ENCODE assay signal across 40 mouse cellular contexts in the genomic region with DNA sequence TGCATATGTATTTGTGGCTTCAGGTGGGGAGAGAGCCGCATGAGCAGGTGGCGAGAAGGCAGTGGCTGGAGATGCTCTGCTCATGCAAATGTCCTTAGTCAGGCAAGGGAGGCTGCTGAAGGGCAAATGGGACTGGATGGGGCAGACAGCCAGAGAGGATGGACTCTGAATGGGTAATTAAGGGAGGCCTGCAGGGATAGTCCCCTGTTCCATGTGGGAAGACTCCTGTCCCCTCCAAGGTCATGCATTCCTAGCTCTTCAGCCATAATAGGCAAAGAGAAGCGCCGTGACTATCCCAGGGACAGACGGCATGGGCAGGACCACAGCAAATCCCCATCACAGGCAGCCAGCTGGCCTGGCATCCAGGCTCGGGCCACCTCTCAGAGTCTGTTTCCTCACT. TPM values are rescaled to one million over a fixed set of nuclear protein-coding genes. Genes with fewer than 3 reads are reported as not detected.
"Had no signal": no experiment of that assay in that cellular context is flagged by ENCODE, and none has a peak within 500 bp of the region (broad histone marks: within the 10 kb centered on the region; RNA-seq: fewer than 3 reads in every experiment).

No protein-coding gene starts in this region.

- H3K27me3 ChIP-seq: intestine, embryonic 15.5 days; limb, embryonic 15.5 days; liver, embryonic 12.5 days had no signal

- H3K9me3 ChIP-seq: heart, embryonic 10.5 days; heart, embryonic 12.5 days; hindbrain, embryonic 12.5 days; intestine, embryonic 15.5 days; limb, embryonic 13.5 days; limb, embryonic 15.5 days; liver, embryonic 12.5 days had no signal

- DNase-seq: gastrocnemius, adult 2 months; gastrocnemius, postnatal 10 days; gastrocnemius, postnatal 25 days; heart, adult 18-20 months; heart, postnatal 10 days; heart, postnatal 4 days; kidney, adult 18-20 months; kidney, adult 8-10 months; kidney, postnatal 14 days; kidney, postnatal 36 days; layer of hippocampus, adult 9-11 months; layer of hippocampus, postnatal 36 days had no signal

- H3K4me2 ChIP-seq: heart, embryonic 12.5 days; hindbrain, embryonic 12.5 days; hindbrain, embryonic 14.5 days; intestine, embryonic 15.5 days; limb, embryonic 13.5 days; limb, embryonic 15.5 days; liver, embryonic 12.5 days had no signal

- ATAC-seq: inflammation-experienced regulatory T-cells, adult 6 months; intestine, embryonic 15.5 days; intestine, postnatal 0 days; liver, embryonic 12.5 days had no signal

- H3K4me1 ChIP-seq: heart, embryonic 10.5 days; heart, embryonic 12.5 days; intestine, embryonic 15.5 days; limb, embryonic 15.5 days; liver, embryonic 12.5 days had no signal

- H3K4me3 ChIP-seq: gastrocnemius, adult 2 months; heart, embryonic 10.5 days; heart, embryonic 12.5 days; hindbrain, embryonic 12.5 days; intestine, embryonic 15.5 days; limb, embryonic 13.5 days; limb, embryonic 15.5 days; liver, embryonic 12.5 days had no signal

- H3K36me3 ChIP-seq: heart, embryonic 10.5 days; heart, embryonic 12.5 days; hindbrain, embryonic 12.5 days; intestine, embryonic 15.5 days; limb, embryonic 13.5 days; limb, embryonic 15.5 days; liver, embryonic 12.5 days had no signal

- H3K9ac ChIP-seq: heart, embryonic 12.5 days; hindbrain, embryonic 12.5 days; hindbrain, embryonic 14.5 days; intestine, embryonic 15.5 days; limb, embryonic 13.5 days; limb, embryonic 15.5 days; liver, embryonic 12.5 days; liver, embryonic 14.5 days had no signal

- H3K27ac ChIP-seq: gastrocnemius, adult 2 months; heart, embryonic 10.5 days; hindbrain, embryonic 12.5 days; hindbrain, embryonic 14.5 days; intestine, embryonic 15.5 days; kidney, postnatal 0 days; limb, embryonic 13.5 days; limb, embryonic 15.5 days; liver, embryonic 12.5 days; liver, embryonic 14.5 days had no signal

RNA-seq across cellular contexts. Expression of gene Ccl1, which starts 55.5 kb away (rescaled TPM):
- total RNA-seq: gastrocnemius, adult 2 months; gastrocnemius, postnatal 10 days; gastrocnemius, postnatal 25 days; gastrocnemius, postnatal 4 days; granulocyte monocyte progenitor cell, adult 5-6 weeks; heart, adult 18-20 months; heart, adult 8-10 months; heart, postnatal 10 days; heart, postnatal 25 days; heart, postnatal 4 days; layer of hippocampus, adult 18-20 months; layer of hippocampus, adult 8-10 months; layer of hippocampus, postnatal 14 days; layer of hippocampus, postnatal 36 days; left cerebral cortex, adult 18-20 months; left cerebral cortex, postnatal 14 days; left cerebral cortex, postnatal 36 days; liver, adult 2 months had no signal
- polyA plus RNA-seq: frontal cortex, adult 2 months; heart, embryonic 10.5 days; heart, embryonic 12.5 days; heart, embryonic 14.5 days; hindbrain, embryonic 12.5 days; hindbrain, embryonic 14.5 days; intestine, embryonic 15.5 days; intestine, postnatal 0 days; kidney, embryonic 14.5 days; kidney, postnatal 0 days; large intestine, adult 2 months; limb, embryonic 11.5 days; limb, embryonic 13.5 days; limb, embryonic 15.5 days; liver, adult 2 months; liver, embryonic 12.5 days; liver, embryonic 14.5 days had no signal
